Mouse (Mus musculus): ENCODE data around the gene Insm1.

DNA sequence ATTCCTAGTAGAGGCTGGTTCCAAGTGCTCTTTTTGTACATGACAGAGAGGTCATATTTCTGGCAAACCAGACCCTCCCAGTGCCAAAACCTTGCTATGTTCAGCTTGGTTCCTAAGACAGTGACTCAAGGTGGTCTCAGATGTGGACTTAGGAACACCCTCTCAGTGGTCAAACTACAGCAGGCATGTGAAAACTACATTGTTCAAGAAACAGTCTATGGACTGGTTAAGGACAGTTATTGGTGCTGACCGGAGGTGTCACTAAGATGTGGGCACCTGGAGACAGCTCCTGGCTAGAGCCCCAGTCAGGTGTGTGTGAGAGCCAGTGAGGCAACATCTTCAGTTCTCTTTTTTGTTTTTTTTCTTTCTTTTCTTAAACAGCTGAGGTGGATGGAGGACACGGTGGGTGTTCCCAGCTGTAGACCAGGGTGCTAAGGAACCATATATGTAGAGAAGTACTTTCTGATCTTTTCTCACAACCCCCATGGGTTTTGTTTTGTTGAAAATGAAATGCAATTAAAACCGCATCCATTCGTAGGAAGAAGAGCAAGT lies 17.6 kb downstream of the Insm1 start:
- no peak for TF ChIP-seq POLR2A (IDR thresholded peaks at IDR 0.05; ENCODE audit: borderline replicate concordance, extremely low read depth, insufficient read depth, insufficient read length, poor library complexity, severe bottlenecking)
- no peak for TF ChIP-seq CTCF (IDR thresholded peaks at IDR 0.05; ENCODE audit: borderline replicate concordance, extremely low read depth, insufficient read depth, insufficient read length)

All from brain, embryonic 14.5 days (tissue).